19 mouse cellular contexts compared by ENCODE assay signal in genomic region chr4:64684654-64685053, GRCm38 (mm10).
DNase-seq lines count a peak whose midpoint lies in the region; ATAC-seq lines count a peak whose summit lies in the region.
"Had no signal": no experiment of that assay in that cellular context is flagged by ENCODE, and none has a peak within 500 bp of the region (broad histone marks: within the 10 kb centered on the region; RNA-seq: fewer than 3 reads in every experiment).

No protein-coding gene starts in this region.

- no peak overlapping the region for H3K4me3 ChIP-seq in embryonic facial prominence, embryonic 14.5 days (ENCODE audit: low read depth, low read length)
- no peak overlapping the region for H3K4me3 ChIP-seq in embryonic facial prominence, embryonic 10.5 days
- no peak overlapping the region for H3K4me3 ChIP-seq in embryonic facial prominence, embryonic 15.5 days (replicated peaks)
- no peak overlapping the region for H3K4me3 ChIP-seq in forebrain, embryonic 10.5 days
- H3K4me3 ChIP-seq: embryonic facial prominence, embryonic 12.5 days; forebrain, embryonic 13.5 days; forebrain, embryonic 15.5 days had no signal

- WGBS in embryonic facial prominence, embryonic 14.5 days = 57% methylated on average over 1 of the region's 1 CpGs
- 92% methylated on average over 1 of the region's 1 CpGs for WGBS in embryonic facial prominence, embryonic 10.5 days
- 72% methylated on average over 1 of the region's 1 CpGs for WGBS in embryonic facial prominence, embryonic 15.5 days
- WGBS in forebrain, embryonic 10.5 days = 95% methylated on average over 1 of the region's 1 CpGs

- no peak for ATAC-seq in embryonic facial prominence, embryonic 14.5 days (ENCODE audit: low read depth)
- ATAC-seq in embryonic facial prominence, embryonic 15.5 days (ENCODE audit: insufficient number of reproducible peaks, low FRiP score, low TSS enrichment, low read depth) = peak; percentile 60; the same call in 1 of the 2 replicates
- ATAC-seq: forebrain, embryonic 13.5 days; forebrain, embryonic 15.5 days; forebrain, postnatal 0 days had no signal

- H3K9ac ChIP-seq in embryonic facial prominence, embryonic 14.5 days (ENCODE audit: low read depth, low read length) = no peak overlapping the region
- H3K9ac ChIP-seq in embryonic facial prominence, embryonic 15.5 days = no peak overlapping the region
- H3K9ac ChIP-seq: embryonic facial prominence, embryonic 12.5 days; forebrain, embryonic 13.5 days; forebrain, embryonic 15.5 days; forebrain, postnatal 0 days had no signal

- H3K27me3 ChIP-seq in embryonic facial prominence, embryonic 14.5 days (replicated peaks; ENCODE audit: control insufficient read depth, insufficient read depth, low read length) = no peaks in the 10 kb centered on the region
- no peaks in the 10 kb centered on the region for H3K27me3 ChIP-seq in embryonic facial prominence, embryonic 10.5 days (replicated peaks; ENCODE audit: low read depth, poor library complexity, severe bottlenecking)
- H3K27me3 ChIP-seq in embryonic facial prominence, embryonic 15.5 days = no peaks in the 10 kb centered on the region
- H3K27me3 ChIP-seq in forebrain, embryonic 10.5 days (ENCODE audit: poor library complexity, severe bottlenecking) = no peaks in the 10 kb centered on the region
- H3K27me3 ChIP-seq: embryonic facial prominence, embryonic 12.5 days; forebrain, embryonic 13.5 days; forebrain, embryonic 15.5 days had no signal

- no peak overlapping the region for H3K27ac ChIP-seq in embryonic facial prominence, embryonic 14.5 days (replicated peaks; ENCODE audit: low read depth, low read length)
- no peak overlapping the region for H3K27ac ChIP-seq in embryonic facial prominence, embryonic 10.5 days (replicated peaks)
- H3K27ac ChIP-seq in embryonic facial prominence, embryonic 15.5 days (replicated peaks) = no peak overlapping the region
- no peak overlapping the region for H3K27ac ChIP-seq in forebrain, embryonic 10.5 days
- H3K27ac ChIP-seq: embryonic facial prominence, embryonic 12.5 days; forebrain, embryonic 13.5 days; forebrain, embryonic 15.5 days had no signal

- no peaks in the 10 kb centered on the region for H3K36me3 ChIP-seq in embryonic facial prominence, embryonic 14.5 days (ENCODE audit: control insufficient read depth, insufficient read depth, low read length)
- no peaks in the 10 kb centered on the region for H3K36me3 ChIP-seq in embryonic facial prominence, embryonic 10.5 days (replicated peaks)
- no peaks in the 10 kb centered on the region for H3K36me3 ChIP-seq in embryonic facial prominence, embryonic 15.5 days
- H3K36me3 ChIP-seq in forebrain, embryonic 10.5 days (replicated peaks) = no peaks in the 10 kb centered on the region
- H3K36me3 ChIP-seq: embryonic facial prominence, embryonic 12.5 days; forebrain, embryonic 15.5 days had no signal

- no peak overlapping the region for H3K4me2 ChIP-seq in embryonic facial prominence, embryonic 14.5 days (ENCODE audit: low read depth, low read length)
- no peak overlapping the region for H3K4me2 ChIP-seq in embryonic facial prominence, embryonic 15.5 days (replicated peaks)
- H3K4me2 ChIP-seq: embryonic facial prominence, embryonic 12.5 days; forebrain, embryonic 13.5 days; forebrain, embryonic 15.5 days had no signal

- H3K4me1 ChIP-seq in embryonic facial prominence, embryonic 14.5 days (ENCODE audit: control insufficient read depth, insufficient read depth, low read length) = no peaks in the 10 kb centered on the region
- no peaks in the 10 kb centered on the region for H3K4me1 ChIP-seq in embryonic facial prominence, embryonic 10.5 days
- H3K4me1 ChIP-seq in embryonic facial prominence, embryonic 15.5 days = no peaks in the 10 kb centered on the region
- H3K4me1 ChIP-seq in forebrain, embryonic 10.5 days = no peaks in the 10 kb centered on the region
- H3K4me1 ChIP-seq: embryonic facial prominence, embryonic 12.5 days; forebrain, embryonic 13.5 days; forebrain, embryonic 15.5 days had no signal

- no peaks in the 10 kb centered on the region for H3K9me3 ChIP-seq in embryonic facial prominence, embryonic 14.5 days (ENCODE audit: control insufficient read depth, low read length)
- H3K9me3 ChIP-seq in embryonic facial prominence, embryonic 10.5 days = no peaks in the 10 kb centered on the region
- no peaks in the 10 kb centered on the region for H3K9me3 ChIP-seq in embryonic facial prominence, embryonic 15.5 days (replicated peaks)
- H3K9me3 ChIP-seq in forebrain, embryonic 10.5 days = no peaks in the 10 kb centered on the region
- H3K9me3 ChIP-seq: embryonic facial prominence, embryonic 12.5 days; forebrain, embryonic 13.5 days; forebrain, embryonic 15.5 days had no signal

- DNase-seq in embryonic facial prominence, embryonic 14.5 days (ENCODE audit: low spot score) = peak; percentile 31
- no peak for DNase-seq in embryonic facial prominence, embryonic 10.5 days (ENCODE audit: low spot score)
- DNase-seq in layer of hippocampus, adult 9-10 months (ENCODE audit: low spot score) = no peak
- DNase-seq in forebrain, embryonic 10.5 days (ENCODE audit: extremely low spot score, low spot score) = no peak
- DNase-seq: adrenal gland, adult 2 months; adrenal gland, postnatal 10 days; adrenal gland, postnatal 25 days; cerebellum, adult 11 months; cerebellum, adult 18-20 months; cerebellum, adult 8-10 months; cerebellum, adult 9-11 months; cerebellum, postnatal 14 days; cerebellum, postnatal 36 days; embryo, embryonic 11 days; forebrain, postnatal 0 days had no signal
